Mouse (Mus musculus) lung, embryonic 14.5 days (tissue): ENCODE measurements around the gene Drap1. TPM values are rescaled to one million over a fixed set of nuclear protein-coding genes. Genes with fewer than 3 reads are reported as not detected.

ENCODE experiments used
- ATAC-seq: fragments of 200-750 bp; cut with Nextera tagmentation; 2 replicates; pipeline ENCODE4 v1.8.0; 2017; ENCODE audit warnings: mild to moderate bottlenecking, moderate TSS enrichment, moderate library complexity; ENCODE audit not compliant: insufficient read depth
- DNase-seq: peaks from one replicate; pipeline ENCODE4 v3.0.0-alpha.2; 2015
- H3K27ac ChIP-seq: fragments of 300-500 bp; sonication (generic); 2 replicates; pipeline ENCODE4 v1.5.1; 2014; ENCODE audit warnings: low read depth, mild to moderate bottlenecking, moderate library complexity
- H3K27me3 ChIP-seq: fragments of 300-500 bp; sonication (generic); 2 replicates; pipeline ENCODE4 v1.6.1; 2014; ENCODE audit warnings: low read length, control low read depth; ENCODE audit not compliant: insufficient read depth
- H3K36me3 ChIP-seq: fragments of 300-500 bp; sonication (generic); 2 replicates; pipeline ENCODE4 v1.6.1; 2014; ENCODE audit warnings: control low read depth; ENCODE audit not compliant: insufficient read depth
- H3K4me1 ChIP-seq: fragments of 300-500 bp; sonication (generic); 2 replicates; pipeline ENCODE4 v1.6.1; 2014; ENCODE audit warnings: antibody characterized with exemption, control low read depth; ENCODE audit not compliant: insufficient read depth
- H3K4me2 ChIP-seq: fragments of 300-500 bp; sonication (generic); 2 replicates; pipeline ENCODE4 v1.6.1; 2014; ENCODE audit warnings: mild to moderate bottlenecking
- H3K4me3 ChIP-seq: fragments of 300-500 bp; sonication (generic); 2 replicates; pipeline ENCODE4 v1.5.1; 2014; ENCODE audit warnings: low read depth, low read length
- H3K9ac ChIP-seq: fragments of 300-500 bp; sonication (generic); 2 replicates; pipeline ENCODE4 v1.6.1; 2014
- H3K9me3 ChIP-seq: fragments of 300-500 bp; sonication (generic); 2 replicates; pipeline ENCODE4 v1.6.1; 2016; ENCODE audit warnings: low read depth, low read length, control low read depth
- CTCF ChIP-seq: IDR thresholded peaks from 2 replicates; pipeline ENCODE4 v1.5.1; 2016; ENCODE audit warnings: antibody characterized with exemption, low read depth
- WGBS: fragments of 180-500 bp; shearing (Covaris S2); extraction: QIAGEN DNeasy Blood & Tissue Kit; methylation state at CpG from one replicate; pipeline ENCODE4 v1.1.7; 2014; 5-methylcytosine and 5-hydroxymethylcytosine counted together
- polyA plus RNA-seq: library from polyadenylated mRNA; unstranded; fragments of >200 nt; fragmentation: Nextera tagmentation; extraction: Ambion mirVana; gene quantifications from 2 replicates; pipeline ENCODE4 v1.2.1, GENCODE M21; 2014

The Drap1 gene
- polyA plus RNA-seq, 1 experiment from 2014 or later = 217 TPM

DNA sequence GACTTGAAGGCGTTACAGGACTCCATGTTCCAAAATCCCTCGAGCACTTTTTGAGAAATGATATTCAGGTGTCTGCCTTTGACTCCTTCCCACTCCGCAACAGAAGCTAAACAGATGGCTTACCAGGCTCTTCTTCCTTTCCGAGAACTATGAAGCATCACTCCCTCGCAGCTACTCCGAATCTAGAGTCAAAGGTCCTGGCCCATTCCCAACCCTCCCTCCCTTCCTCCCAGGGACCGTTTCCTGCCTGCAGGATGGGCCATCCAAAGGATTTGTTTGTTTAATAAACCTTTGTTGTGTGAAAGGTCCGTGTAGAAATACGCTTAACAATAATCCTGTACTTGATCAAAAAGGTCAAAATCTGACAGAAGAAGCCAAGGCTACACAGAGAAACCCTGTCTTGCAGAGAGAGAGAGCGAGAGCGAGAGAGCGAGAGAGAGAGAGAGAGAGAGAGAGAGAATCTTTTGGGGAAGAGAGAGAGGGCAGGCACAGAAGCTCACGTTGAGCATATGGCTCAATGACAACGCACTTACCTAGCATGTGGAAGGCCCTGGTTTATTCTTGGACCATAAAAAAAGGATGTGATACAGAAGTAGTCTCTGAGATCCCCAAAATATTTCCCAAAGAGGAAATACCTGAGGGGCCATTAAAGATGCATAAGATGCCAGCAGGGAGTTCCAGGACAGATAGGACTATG, 33.1 kb upstream of the Drap1 start, which contains the start of gene Ccdc85b:
Ccdc85b (minus strand) TSS at position 149 of the 697 bp plus-strand sequence.
- no peaks in the 10 kb centered on the region for H3K27me3 ChIP-seq
- no peak for TF ChIP-seq CTCF
- peaks cover 10% of the 10 kb centered on the region for H3K4me1 ChIP-seq
- 12% methylated on average over 14 of the region's 14 CpGs for WGBS
- peaks cover 21% of the 10 kb centered on the region for H3K36me3 ChIP-seq
- peak within 1 kb of the TSS; percentile 99 for H3K4me2 ChIP-seq
- H3K9me3 ChIP-seq = no peaks in the 10 kb centered on the region
- peak within 1 kb of the TSS; percentile 84 for H3K4me3 ChIP-seq
- no peak for ATAC-seq
- peak within 1 kb of the TSS; percentile 90 for H3K27ac ChIP-seq
- peak within 1 kb of the TSS; percentile 78 for H3K9ac ChIP-seq
- no peak for DNase-seq

DNA sequence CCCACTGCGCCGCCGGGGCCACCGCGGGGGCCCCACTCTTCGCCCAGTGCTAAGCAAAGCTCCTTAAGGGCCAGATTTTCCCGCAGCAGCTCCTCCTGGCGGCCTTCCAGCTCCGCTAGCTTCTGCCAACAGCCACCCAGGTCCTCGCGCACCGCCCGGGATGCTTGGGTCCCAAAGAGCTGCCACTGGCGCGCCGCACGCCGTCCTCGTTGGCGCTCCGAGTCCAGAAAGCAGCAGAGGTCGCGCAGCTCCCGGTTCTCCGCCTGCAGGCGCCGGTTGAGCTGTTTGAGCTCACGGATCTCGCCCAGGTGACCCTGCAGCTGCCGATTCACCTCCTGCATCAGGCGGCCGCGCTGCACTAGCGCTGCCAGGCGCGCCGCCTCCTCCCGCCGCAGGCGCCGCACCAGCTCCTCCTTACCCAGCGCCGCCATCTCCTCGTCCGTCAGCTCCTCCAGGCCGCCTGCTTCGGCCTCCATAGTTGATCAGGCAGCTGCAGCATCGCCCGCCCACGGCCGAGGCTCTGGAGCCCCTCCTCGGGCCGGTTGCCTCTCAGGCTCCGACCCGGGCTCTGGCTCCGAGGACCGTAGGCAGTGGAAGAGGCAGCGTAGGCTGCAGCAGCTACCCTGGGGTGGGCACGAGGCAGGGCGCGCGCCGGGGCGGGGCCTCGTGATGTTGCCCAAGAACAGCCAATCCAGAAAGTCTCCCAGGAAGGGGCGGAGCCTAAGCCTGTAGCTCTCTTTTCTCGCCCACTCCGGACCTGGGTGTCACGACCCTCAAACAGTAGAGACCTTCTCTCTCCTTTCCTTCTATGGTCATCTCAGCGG, 32.4 kb upstream of the Drap1 start:
- DNase-seq (peak; percentile 96), ATAC-seq (peak; percentile 89)
- H3K4me1 ChIP-seq = peaks cover 10% of the 10 kb centered on the region
- peak overlapping the region; percentile 84 for H3K4me3 ChIP-seq
- WGBS = under 1% methylated on average over 70 of the region's 70 CpGs
- H3K9me3 ChIP-seq = no peaks in the 10 kb centered on the region
- TF ChIP-seq CTCF = no peak; the same call in 1 of the 2 replicates
- H3K4me2 ChIP-seq = peak overlapping the region; percentile 99
- peaks cover 14% of the 10 kb centered on the region for H3K36me3 ChIP-seq
- peak overlapping the region; percentile 90 for H3K27ac ChIP-seq
- H3K9ac ChIP-seq = peak overlapping the region; percentile 78
- H3K27me3 ChIP-seq = no peaks in the 10 kb centered on the region

DNA sequence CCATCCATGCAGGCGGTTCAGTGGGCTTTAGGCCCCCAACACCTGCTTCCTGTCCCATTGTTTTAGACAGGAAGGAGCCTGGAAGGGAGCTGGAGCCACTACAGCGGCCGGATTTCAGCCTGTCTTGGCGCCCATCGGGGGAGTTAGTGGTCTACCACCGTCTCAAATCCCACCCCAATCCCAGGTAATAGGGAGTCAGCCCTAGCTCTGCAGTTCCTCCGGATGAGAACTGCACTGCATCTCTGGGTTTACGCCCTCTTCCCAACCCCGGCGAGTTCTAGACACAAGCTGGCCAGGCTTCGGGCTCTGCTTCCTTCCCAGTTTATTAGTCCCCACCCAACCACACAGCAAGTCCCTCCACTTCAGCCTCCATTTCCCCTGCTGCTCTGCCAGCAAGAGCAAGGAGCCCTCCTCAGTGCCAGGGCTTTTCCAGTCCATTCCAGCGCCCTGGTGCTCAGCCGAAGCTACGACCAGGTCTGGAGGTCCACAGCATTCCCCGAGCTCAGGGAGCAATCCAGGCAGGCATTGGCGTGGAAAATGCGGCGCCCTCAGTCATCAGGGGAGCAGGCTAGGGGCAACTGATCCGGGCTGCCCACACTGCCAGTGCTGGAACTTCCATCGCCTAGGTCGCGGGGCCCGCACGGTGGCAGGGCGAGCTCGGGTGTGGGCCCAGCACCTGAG, 31.6 kb upstream of the Drap1 start:
- ATAC-seq (no peak), DNase-seq (peak; percentile 62)
- Histone ChIP-seq H3K4me3 (peak overlapping the region; percentile 84), H3K4me2 (peak overlapping the region; percentile 99), H3K4me1 (peaks cover 8% of the 10 kb centered on the region), H3K36me3 (peaks cover 10% of the 10 kb centered on the region), H3K9ac (peak overlapping the region; percentile 78), H3K27me3 (no peaks in the 10 kb centered on the region), H3K27ac (peak overlapping the region; percentile 90), H3K9me3 (no peaks in the 10 kb centered on the region)
- WGBS = 2% methylated on average over 26 of the region's 26 CpGs
- no peak for TF ChIP-seq CTCF

DNA sequence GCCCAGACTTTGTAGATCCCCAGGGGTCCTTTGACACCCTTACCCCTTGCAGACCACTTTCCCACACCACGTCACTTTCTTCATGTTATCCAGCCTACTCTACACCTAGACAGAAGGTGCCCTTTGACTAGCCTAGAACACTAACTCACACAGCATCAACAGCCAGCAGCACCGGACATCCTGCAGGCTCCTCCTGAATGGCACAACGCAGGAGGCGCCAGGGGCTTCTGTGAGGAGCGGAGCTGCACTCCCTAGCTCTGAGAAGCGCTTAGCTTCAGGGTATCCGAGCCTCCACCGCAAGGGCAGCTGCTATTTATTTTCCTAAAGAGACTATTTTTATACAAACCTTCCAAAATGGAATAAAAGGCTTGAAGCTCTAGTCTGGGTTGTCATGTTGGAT, 30.8 kb upstream of the Drap1 start:
- 54% methylated on average over 8 of the region's 8 CpGs for WGBS
- DNase-seq (peak; percentile 23), ATAC-seq (no peak)
- Histone ChIP-seq H3K9me3 (no peaks in the 10 kb centered on the region), H3K9ac (peak overlapping the region; percentile 78), H3K4me1 (peaks cover 4% of the 10 kb centered on the region), H3K27me3 (0 out of 2 replicates have a peak, but pooled peaks cover 4% of the 10 kb centered on the region), H3K27ac (peak overlapping the region; percentile 43; the same call in 1 of the 2 replicates), H3K4me3 (peak overlapping the region; percentile 84), H3K4me2 (peak overlapping the region; percentile 99), H3K36me3 (peaks cover 10% of the 10 kb centered on the region)
- TF ChIP-seq CTCF = no peak

DNA sequence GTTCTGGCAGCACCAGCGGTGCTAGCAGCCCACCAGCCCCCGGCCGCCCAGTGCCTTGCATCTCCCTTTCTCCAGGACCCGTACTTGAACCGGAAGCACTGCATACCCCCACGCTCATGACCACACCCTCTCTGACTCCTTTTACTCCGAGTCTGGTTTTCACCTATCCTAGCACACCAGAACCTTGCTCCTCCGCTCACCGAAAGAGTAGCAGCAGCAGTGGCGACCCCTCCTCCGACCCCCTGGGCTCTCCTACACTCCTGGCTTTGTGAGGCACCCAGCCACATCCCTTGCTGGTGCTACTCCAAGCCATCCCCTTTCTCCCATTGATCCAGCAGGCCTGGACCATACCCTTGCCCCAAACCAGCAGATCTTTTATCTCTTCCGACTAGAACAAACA, 30.3 kb upstream of the Drap1 start:
- Histone ChIP-seq H3K4me2 (peak overlapping the region; percentile 99), H3K36me3 (peaks cover 10% of the 10 kb centered on the region), H3K9me3 (no peaks in the 10 kb centered on the region), H3K9ac (peak overlapping the region; percentile 78; the same call in 1 of the 2 replicates), H3K4me1 (peaks cover 4% of the 10 kb centered on the region), H3K27ac (no peak overlapping the region), H3K4me3 (peak overlapping the region; percentile 84), H3K27me3 (peaks cover 9% of the 10 kb centered on the region)
- ATAC-seq = no peak
- no peak for TF ChIP-seq CTCF
- 76% methylated on average over 12 of the region's 12 CpGs for WGBS
- DNase-seq = no peak

DNA sequence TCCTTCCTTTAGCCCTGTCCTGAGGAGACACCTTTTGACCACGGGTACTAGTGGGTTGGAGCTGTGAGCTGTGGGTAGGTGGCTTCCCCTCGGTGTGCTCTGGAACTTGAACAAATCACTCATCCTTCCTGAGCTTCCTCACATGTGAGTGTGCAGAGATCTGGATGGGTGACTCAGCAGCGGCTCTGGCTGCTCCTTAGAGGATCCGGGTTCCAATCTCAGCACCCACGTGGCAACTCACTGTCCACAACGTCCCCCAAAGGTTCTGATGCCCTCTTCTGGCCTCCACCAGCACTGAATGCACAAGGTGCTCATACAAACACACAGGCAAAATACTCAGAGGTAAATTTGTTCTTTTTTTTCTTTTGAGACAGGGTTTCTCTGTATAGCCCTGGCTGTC, 27.0 kb upstream of the Drap1 start:
- WGBS = 69% methylated on average over 6 of the region's 6 CpGs
- Histone ChIP-seq H3K4me2 (no peak overlapping the region), H3K27ac (no peak overlapping the region), H3K9me3 (no peaks in the 10 kb centered on the region), H3K4me1 (peaks cover 4% of the 10 kb centered on the region; the same call in 1 of the 2 replicates), H3K36me3 (peaks cover 10% of the 10 kb centered on the region), H3K27me3 (peaks cover 42% of the 10 kb centered on the region), H3K4me3 (no peak overlapping the region), H3K9ac (no peak overlapping the region)
- TF ChIP-seq CTCF = 0 out of 2 replicates have a peak, but pooled peaks have one; percentile 11
- ATAC-seq (no peak), DNase-seq (no peak)

DNA sequence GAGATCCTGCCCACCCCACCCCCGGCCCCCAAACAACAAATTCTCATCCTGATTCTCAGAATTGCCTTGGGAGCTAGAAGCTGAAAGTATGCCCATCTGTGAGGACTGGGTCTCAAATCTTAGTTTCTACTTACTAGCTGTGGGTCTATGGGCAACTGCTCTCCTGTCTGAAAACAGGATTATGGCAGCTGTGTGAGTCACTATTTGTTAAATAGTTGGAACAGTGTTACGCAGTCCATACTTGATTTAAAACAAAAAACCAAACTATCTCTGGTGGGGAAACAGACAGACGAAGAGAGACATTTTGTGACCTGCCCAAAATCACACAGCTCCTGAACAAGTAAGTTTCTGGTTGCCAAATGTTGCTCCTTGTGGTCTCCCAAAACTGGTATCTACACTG, 24.9 kb upstream of the Drap1 start:
- H3K4me2 ChIP-seq = no peak overlapping the region
- no peak for TF ChIP-seq CTCF
- DNase-seq = no peak
- no peaks in the 10 kb centered on the region for H3K4me1 ChIP-seq
- H3K4me3 ChIP-seq = no peak overlapping the region
- no peak overlapping the region for H3K9ac ChIP-seq
- peaks cover 45% of the 10 kb centered on the region for H3K27me3 ChIP-seq
- H3K36me3 ChIP-seq = peaks cover 8% of the 10 kb centered on the region
- H3K9me3 ChIP-seq = no peaks in the 10 kb centered on the region
- no peak for ATAC-seq
- no peak overlapping the region for H3K27ac ChIP-seq
- WGBS = 82% methylated on average over 3 of the region's 3 CpGs
